Mouse (Mus musculus) CD4-positive, CD25-positive, alpha-beta regulatory T cell, adult 2 months (primary cell): ENCODE results near the gene Rab5c.

Source experiments
- DNase-seq: peaks from one replicate; pipeline ENCODE4 v3.0.0-alpha.2; 2012; ENCODE audit warnings: low read depth, low spot score

Rab5c gene

DNA sequence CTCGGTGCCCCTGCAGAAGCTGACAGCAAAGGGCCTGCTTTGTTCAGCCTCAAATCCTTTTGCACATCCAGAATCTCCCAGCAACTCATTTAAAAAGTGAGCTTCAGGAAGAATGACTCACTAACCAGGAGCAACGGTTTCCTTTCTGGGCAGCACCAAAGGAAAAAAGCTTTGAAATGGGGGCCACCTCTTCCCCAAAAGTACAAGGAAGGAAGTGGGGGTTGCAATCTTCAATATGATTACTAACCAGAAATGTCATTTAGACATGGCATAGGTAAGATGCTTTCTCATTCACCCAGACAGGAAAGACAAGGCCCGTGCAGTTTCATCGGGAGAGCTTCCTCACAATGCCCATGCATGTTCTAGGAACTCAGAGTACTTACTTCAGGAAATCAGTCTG is 16.8 kb downstream of the Rab5c start:
- no peak for DNase-seq

- no peak for DNase-seq
Observed at GRCm38 (mm10) chr11:100720345-100720744, 17.7 kb downstream of the Rab5c start.

GRCm38 (mm10) chr11:100719893-100720292 is 18.1 kb downstream of the Rab5c start:
- no peak for DNase-seq

GRCm38 (mm10) chr11:100719312-100719711 is 18.7 kb downstream of the Rab5c start:
- DNase-seq, result no peak

- DNase-seq, result no peak
Observed at GRCm38 (mm10) chr11:100718866-100719265, 19.1 kb downstream of the Rab5c start.

DNA sequence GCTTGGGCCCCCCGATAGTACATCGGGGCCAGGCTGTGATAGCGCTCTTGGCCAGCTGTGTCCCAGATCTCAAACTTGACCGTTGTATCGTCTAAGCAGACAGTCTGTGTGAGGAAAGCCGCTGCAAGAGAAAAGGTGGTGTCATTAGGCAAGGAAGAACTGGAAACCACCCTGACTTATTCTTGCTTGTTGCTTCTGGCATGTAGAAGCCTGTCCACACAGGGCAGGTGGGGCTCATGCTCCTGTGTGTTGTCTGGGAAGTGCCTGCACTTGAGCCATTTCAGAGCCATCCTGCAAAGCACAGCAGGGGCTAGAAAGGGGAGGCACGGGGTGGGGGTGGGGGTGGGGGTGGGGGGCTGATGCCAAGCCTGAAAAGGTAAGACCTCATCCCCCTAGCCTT is 19.6 kb downstream of the Rab5c start:
- DNase-seq, result no peak

GRCm38 (mm10) chr11:100716649-100717048 is 21.4 kb downstream of the Rab5c start:
- DNase-seq, result no peak

DNA sequence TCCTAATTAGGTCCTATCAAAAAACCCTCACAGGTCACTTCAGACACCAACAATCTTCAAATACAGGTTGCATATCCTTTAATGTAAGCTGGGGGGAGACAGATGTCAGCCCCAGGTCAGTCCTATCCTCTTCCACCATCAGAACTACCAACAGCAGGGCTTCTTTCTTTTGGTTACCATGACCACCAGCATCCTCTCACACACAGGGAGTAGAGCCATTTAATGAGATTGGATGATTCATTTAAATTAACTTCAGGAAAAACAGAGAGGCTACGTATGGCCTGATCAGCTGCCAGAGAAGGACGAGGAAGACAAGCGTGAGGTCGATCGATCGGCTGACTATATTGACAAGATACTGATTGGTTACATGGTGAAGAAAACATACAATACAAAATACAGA is 23.1 kb downstream of the Rab5c start:
- no peak for DNase-seq

- DNase-seq, result peak; percentile 85
Observed at GRCm38 (mm10) chr11:100714534-100714915, 23.5 kb downstream of the Rab5c start.

DNA sequence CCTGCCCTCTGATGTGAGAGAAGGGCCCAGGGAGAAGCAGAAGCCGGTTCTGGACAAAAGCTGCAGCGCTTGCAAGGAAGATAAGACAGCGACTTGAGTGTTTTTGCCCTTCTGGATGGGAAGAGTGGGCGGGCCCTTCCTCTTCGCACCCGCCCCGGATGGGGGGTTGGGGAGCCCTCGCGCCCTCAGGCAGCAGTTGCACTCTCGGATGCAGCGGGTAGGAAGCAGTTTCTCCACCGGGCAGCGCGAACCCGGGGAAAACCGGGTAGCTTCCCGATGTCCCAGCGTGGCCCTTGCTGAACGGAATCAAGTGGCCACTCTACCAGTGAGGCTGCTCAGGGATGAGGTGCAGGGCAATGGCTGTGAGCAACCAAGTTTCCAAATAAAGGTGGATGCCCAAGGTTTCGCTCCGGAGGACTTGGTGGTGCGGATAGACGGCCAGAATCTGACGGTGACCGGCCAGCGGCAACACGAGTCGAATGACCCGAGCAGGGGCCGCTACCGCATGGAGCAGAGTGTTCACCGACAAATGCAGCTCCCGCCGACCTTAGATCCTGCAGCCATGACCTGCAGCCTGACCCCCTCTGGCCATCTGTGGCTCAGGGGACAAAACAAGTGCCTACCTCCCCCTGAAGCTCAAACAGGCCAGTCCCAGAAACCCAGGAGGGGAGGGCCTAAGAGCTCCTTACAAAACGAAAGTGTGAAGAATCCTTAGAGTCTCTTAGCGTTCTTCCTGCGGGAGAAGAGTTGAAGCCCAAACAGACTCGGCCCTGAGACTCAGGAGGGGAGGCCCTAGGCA is 24.1 kb downstream of the Rab5c start, which contains the start of gene Hspb9:
Hspb9 (plus strand) TSS at position 116 of the 799 bp plus-strand sequence.
- DNase-seq, result peak; percentile 87

GRCm38 (mm10) chr11:100713174-100713573 is 24.8 kb downstream of the Rab5c start:
- DNase-seq, result no peak

DNA sequence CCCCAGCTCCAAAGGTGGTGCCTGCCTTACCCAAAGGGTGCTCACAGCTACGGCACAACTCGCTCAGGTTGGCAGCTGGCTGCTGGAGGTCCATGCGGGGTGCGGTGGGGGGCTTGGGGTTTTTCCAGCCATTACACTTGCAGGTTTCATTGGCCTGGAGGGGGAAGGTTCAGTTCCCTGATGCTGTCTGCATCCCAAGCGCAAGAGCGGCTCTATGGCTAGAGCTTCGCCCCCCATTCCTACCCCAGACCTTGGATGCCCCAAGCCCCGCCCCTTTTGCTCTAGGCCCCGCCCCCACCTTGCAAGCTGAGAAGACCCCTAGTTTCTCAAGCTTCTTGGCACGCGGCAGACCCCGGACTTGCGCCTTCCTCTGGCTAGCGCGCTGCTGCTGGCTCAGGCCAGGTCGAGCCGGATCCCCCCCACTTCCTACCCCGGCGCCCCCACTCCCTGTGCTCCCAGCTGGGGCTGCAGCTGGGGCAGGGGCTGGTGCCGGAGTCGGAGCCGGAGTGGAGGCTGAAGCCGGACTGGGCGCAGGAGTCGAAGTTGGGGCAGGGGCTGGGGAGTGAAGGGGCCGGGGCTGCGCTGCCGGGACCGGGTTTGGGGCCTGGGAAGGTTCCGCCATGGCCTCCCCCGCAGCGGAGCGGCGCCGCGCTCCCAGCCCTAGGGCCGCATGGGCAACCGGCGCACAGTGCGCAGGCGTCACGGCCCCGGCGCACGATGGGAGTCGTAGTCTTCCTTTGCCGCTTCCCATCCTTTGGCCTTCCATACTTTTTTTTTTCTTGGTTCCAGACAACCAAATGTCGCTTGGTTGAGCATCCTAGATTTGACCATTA is 26.0 kb downstream of the Rab5c start, which contains the start of gene Kat2a:
Kat2a (minus strand) TSS at position 683 of the 833 bp plus-strand sequence.
- DNase-seq, result peak; percentile 81

- DNase-seq, result no peak
Observed at GRCm38 (mm10) chr11:100710977-100711376, 27.0 kb downstream of the Rab5c start.

GRCm38 (mm10) chr11:100710528-100710927 is 27.5 kb downstream of the Rab5c start:
- DNase-seq, result no peak

DNA sequence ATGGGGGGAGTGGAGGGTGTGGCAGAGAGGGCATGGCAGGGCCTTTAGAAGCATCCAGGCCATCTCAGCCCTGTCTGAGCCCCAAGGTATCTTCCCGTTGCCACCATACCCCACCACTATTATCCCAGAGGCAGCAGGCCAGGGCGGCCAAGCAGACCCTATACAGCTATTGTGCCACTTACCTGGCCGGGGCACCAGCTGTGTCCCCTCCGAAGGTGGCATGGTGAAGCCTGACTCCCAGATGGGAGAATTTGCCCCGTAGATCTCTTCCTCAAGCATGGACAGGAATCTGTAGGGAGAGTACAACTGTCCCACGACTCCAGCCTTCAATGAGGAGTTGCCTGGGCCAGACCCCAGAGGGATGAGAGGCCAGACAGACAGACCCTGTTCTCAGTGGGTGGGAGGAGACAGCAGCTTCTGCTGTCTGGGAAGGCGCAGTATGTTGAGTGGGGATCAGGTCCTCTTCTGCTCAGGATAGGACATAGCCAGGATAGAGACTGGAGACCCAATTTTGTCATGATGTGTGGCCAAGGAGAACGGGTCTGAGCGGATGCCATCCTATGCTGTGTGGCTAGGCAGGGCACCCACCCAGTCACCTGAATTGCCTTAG is 28.7 kb downstream of the Rab5c start:
- no peak for DNase-seq

- DNase-seq, result no peak
Observed at GRCm38 (mm10) chr11:100705095-100705747, 32.8 kb downstream of the Rab5c start.

- peak; percentile 79 for DNase-seq
Observed at GRCm38 (mm10) chr11:100703851-100704531, 34.0 kb downstream of the Rab5c start, which contains the start of gene Dhx58. Gene Dhx58 (minus strand): TSS chr11:100704271.

- peak; percentile 47 for DNase-seq
Observed at GRCm38 (mm10) chr11:100703366-100703765, 34.6 kb downstream of the Rab5c start.

GRCm38 (mm10) chr11:100702906-100703305 is 35.1 kb downstream of the Rab5c start:
- peak; percentile 35 for DNase-seq

- DNase-seq, result peak; percentile 90
Observed at GRCm38 (mm10) chr11:100702081-100702851, 35.7 kb downstream of the Rab5c start.
